Mouse (Mus musculus): ENCODE data around the gene Unc5a. TPM values are rescaled to one million over a fixed set of nuclear protein-coding genes. Genes with fewer than 3 reads are reported as not detected.

Unc5a gene
- polyA plus RNA-seq (2015; fragmentation: Nextera tagmentation; extraction: Ambion mirVana): 3.2 and 3.6 TPM in 2 replicates

DNA sequence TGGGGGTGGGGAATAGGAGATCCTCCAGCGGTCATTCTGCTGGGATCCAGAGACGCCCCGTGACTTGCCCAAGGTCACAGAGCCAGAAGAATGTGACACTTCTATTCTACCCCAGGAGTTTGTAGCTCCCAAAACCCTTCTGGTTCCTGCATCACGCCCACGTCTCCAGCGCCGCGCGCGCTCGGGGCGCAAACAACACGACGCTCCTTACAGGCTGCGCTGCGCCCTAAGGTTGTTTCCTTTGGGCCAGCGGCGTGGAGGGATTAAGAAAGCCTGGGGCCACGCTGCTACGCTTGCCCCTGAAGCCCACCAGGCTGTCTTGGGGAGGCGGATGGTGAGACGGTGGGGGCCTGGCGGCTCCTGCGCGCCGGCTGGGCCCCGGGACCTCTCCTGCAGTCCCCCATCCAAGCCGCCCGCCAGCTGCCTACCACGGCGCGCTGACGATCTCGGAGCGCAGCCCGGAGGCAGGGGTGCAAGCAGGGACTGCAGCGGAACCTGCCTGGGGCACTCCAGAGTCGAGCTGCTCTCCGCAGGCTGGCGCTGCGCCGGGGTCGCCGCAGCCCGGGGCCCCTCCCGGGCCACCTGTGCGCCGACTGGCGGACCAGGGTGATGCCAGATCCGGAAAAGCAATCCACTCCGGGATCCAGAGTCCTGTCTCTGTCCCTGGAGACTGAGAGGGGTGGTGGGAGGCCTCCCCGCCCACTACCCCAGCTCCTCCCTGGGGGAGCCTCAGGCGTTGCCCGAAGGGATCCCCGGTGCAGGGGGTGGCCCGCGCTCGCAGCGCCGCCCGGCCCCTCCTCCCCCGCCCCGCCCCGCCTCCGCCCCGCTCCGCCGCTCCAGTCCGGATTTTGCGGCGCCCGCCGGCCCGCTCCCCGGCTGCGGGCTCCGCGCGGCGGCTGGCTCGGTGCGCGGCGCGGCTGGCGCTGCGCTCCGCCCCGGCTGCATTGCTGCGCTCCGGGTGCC lies at the start of gene Unc5a:
TSS of gene Unc5a (plus strand) at position 881 of the 963 bp plus-strand sequence.

DNA sequence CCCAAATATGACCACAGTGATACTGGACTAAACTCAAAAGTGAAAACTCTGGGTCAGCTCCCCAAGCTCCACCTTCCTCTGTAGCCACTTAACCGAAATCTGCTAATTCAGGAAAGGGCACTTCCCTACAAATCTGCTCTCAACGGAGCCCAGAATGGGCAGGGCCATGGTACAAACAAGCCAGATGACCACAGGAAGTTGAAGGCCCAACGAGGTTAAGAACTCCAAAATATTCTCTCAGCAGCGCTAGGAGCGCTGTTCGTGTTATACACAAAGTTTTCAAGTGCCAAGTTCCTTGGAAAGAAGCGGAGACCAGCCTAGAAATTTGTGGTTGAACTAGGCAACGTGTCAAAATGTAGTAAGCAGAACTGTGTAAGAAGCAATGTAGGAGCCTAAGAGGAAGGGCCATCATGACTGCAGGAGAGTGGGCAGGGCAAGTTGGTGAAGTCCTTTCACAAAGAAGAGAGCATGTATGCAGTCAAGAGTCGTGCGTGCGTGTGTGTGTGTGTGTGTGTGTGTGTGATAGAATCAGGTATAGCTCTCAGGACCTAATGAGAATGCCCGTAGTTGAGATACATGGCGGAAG lies 72.1 kb downstream of the Unc5a start, which contains the start of gene Hk3:
TSS of gene Hk3 (minus strand) at position 192 of the 586 bp plus-strand sequence.

Other genes with a start within 250 kb of the Unc5a start
- gene Cdhr2, start 247.9 kb upstream of the Unc5a start, polyA plus RNA-seq (2015; fragmentation: Nextera tagmentation; extraction: Ambion mirVana): not detected in 2 replicates
- 0.10 and 0.15 TPM in 2 replicates for gene Gprin1, start 199.5 kb upstream of the Unc5a start, polyA plus RNA-seq (2015; fragmentation: Nextera tagmentation; extraction: Ambion mirVana)
- not detected in 2 replicates for gene Sncb, start 182.8 kb upstream of the Unc5a start, polyA plus RNA-seq (2015; fragmentation: Nextera tagmentation; extraction: Ambion mirVana)
- gene Eif4e1b, start 165.4 kb upstream of the Unc5a start, polyA plus RNA-seq (2015; fragmentation: Nextera tagmentation; extraction: Ambion mirVana): not detected in 2 replicates
- 13.8 and 17.9 TPM in 2 replicates for gene Tspan17, start 160.0 kb upstream of the Unc5a start, polyA plus RNA-seq (2015; fragmentation: Nextera tagmentation; extraction: Ambion mirVana)
- 1.1 and 2.3 TPM in 2 replicates for gene Hk3, start 72.0 kb downstream of the Unc5a start, polyA plus RNA-seq (2015; fragmentation: Nextera tagmentation; extraction: Ambion mirVana)
- 14.6 and 17.1 TPM in 2 replicates for gene Uimc1, start 150.9 kb downstream of the Unc5a start, polyA plus RNA-seq (2015; fragmentation: Nextera tagmentation; extraction: Ambion mirVana)
- gene Zfp346, start 155.9 kb downstream of the Unc5a start, polyA plus RNA-seq (2015; fragmentation: Nextera tagmentation; extraction: Ambion mirVana): 14.1 and 15.6 TPM in 2 replicates
- gene Gm17617, start 184.1 kb downstream of the Unc5a start, polyA plus RNA-seq (2015; fragmentation: Nextera tagmentation; extraction: Ambion mirVana): not detected in 2 replicates
- gene Fgfr4, start 203.2 kb downstream of the Unc5a start, polyA plus RNA-seq (2015; fragmentation: Nextera tagmentation; extraction: Ambion mirVana): 16.2 and 20.9 TPM in 2 replicates